Mouse (Mus musculus) embryonic facial prominence, embryonic 11.5 days (tissue): ENCODE measurements around the gene Stk11. TPM values are rescaled to one million over a fixed set of nuclear protein-coding genes. Genes with fewer than 3 reads are reported as not detected.
A peak's percentile ranks its signal among the peaks of the same experiment; 100 is the strongest.

Experiments
- ATAC-seq: fragments of 200-750 bp; cut with Nextera tagmentation; replicated peaks from 2 replicates; pipeline ENCODE4 v1.8.0; 2017; ENCODE audit warnings: low read depth; ENCODE audit not compliant: insufficient number of reproducible peaks, low FRiP score, low TSS enrichment
- DNase-seq: peaks from one replicate; pipeline ENCODE4 v3.0.0-alpha.2; 2015; ENCODE audit warnings: low spot score
- H3K27ac ChIP-seq: fragments of 300-500 bp; sonication (generic); replicated peaks from 2 replicates; pipeline ENCODE4 v1.5.1; 2014; ENCODE audit warnings: mild to moderate bottlenecking, low read depth, low read length, control low read depth
- H3K27me3 ChIP-seq: fragments of 300-500 bp; sonication (generic); 2 replicates; pipeline ENCODE4 v1.6.1; 2014; ENCODE audit warnings: mild to moderate bottlenecking, low read length, moderate library complexity, mixed read lengths; ENCODE audit not compliant: control insufficient read depth, insufficient read depth
- H3K36me3 ChIP-seq: fragments of 300-500 bp; sonication (generic); replicated peaks from 2 replicates; pipeline ENCODE4 v1.6.1; 2014; ENCODE audit warnings: low read depth, mild to moderate bottlenecking, low read length, moderate library complexity, mixed read lengths; ENCODE audit not compliant: control insufficient read depth, insufficient read depth
- H3K4me1 ChIP-seq: fragments of 300-500 bp; sonication (generic); 2 replicates; pipeline ENCODE4 v1.6.1; 2014; ENCODE audit warnings: low read length, mixed read lengths; ENCODE audit not compliant: control insufficient read depth, insufficient read depth
- H3K4me2 ChIP-seq: fragments of 300-500 bp; sonication (generic); 2 replicates; pipeline ENCODE4 v1.6.1; 2014; ENCODE audit warnings: low read depth, mild to moderate bottlenecking, control low read depth, low read length, moderate library complexity
- H3K4me3 ChIP-seq: fragments of 300-500 bp; sonication (generic); 2 replicates; pipeline ENCODE4 v1.5.1; 2014; ENCODE audit warnings: low read depth, low read length, control low read depth
- H3K9ac ChIP-seq: fragments of 300-500 bp; sonication (generic); replicated peaks from 2 replicates; pipeline ENCODE4 v1.6.1; 2014; ENCODE audit warnings: mild to moderate bottlenecking, control low read depth, low read length
- H3K9me3 ChIP-seq: fragments of 300-500 bp; sonication (generic); replicated peaks from 2 replicates; pipeline ENCODE4 v1.6.1; 2016; ENCODE audit warnings: mild to moderate bottlenecking, low read length, inconsistent platforms, mixed read lengths; ENCODE audit not compliant: control insufficient read depth
- WGBS: fragments of 180-500 bp; shearing (Covaris S2); extraction: QIAGEN DNeasy Blood & Tissue Kit; methylation state at CpG from one replicate; pipeline ENCODE4 v1.1.7; 2014; 5-methylcytosine and 5-hydroxymethylcytosine counted together
- polyA plus RNA-seq: library from polyadenylated mRNA; unstranded; fragments of >200 nt; fragmentation: Nextera tagmentation; extraction: Ambion mirVana; gene quantifications from 2 replicates; pipeline ENCODE4 v1.2.1, GENCODE M21; 2014

Stk11 gene
- polyA plus RNA-seq, 1 experiment from 2014 or later: 16.6 TPM

GRCm38 (mm10) chr10:80169651-80170050 is 54.0 kb downstream of the Stk11 start:
- no peaks in the 10 kb centered on the region for H3K27me3 ChIP-seq
- peaks cover 12% of the 10 kb centered on the region for H3K36me3 ChIP-seq
- no peak overlapping the region for H3K9ac ChIP-seq
- H3K27ac ChIP-seq: no peak overlapping the region
- H3K4me3 ChIP-seq: no peak overlapping the region
- H3K9me3 ChIP-seq: no peaks in the 10 kb centered on the region
- H3K4me2 ChIP-seq: no peak overlapping the region
- peaks cover 2% of the 10 kb centered on the region for H3K4me1 ChIP-seq
- no peak for DNase-seq
- WGBS: 91% methylated on average over 7 of the region's 7 CpGs
- no peak for ATAC-seq

GRCm38 (mm10) chr10:80170052-80170451 is 54.4 kb downstream of the Stk11 start:
- 97% methylated on average over 16 of the region's 16 CpGs for WGBS
- no peaks in the 10 kb centered on the region; the same call in none of the 2 replicates for H3K4me1 ChIP-seq
- no peak overlapping the region for H3K4me2 ChIP-seq

GRCm38 (mm10) chr10:80170601-80171021 is 55.0 kb downstream of the Stk11 start:
- H3K4me1 ChIP-seq: no peaks in the 10 kb centered on the region; the same call in none of the 2 replicates
- H3K27me3 ChIP-seq: no peaks in the 10 kb centered on the region
- no peak overlapping the region for H3K27ac ChIP-seq
- H3K4me2 ChIP-seq: no peak overlapping the region
- 94% methylated on average over 19 of the region's 19 CpGs for WGBS
- ATAC-seq (no peak), DNase-seq (no peak)
- peaks cover 12% of the 10 kb centered on the region for H3K36me3 ChIP-seq
- H3K9ac ChIP-seq: no peak overlapping the region
- H3K9me3 ChIP-seq: no peaks in the 10 kb centered on the region
- H3K4me3 ChIP-seq: no peak overlapping the region

More at GRCm38 (mm10) chr10:80170052-80170451, 54.4 kb downstream of the Stk11 start:
- no peaks in the 10 kb centered on the region for H3K9me3 ChIP-seq
- peaks cover 12% of the 10 kb centered on the region for H3K36me3 ChIP-seq
- H3K4me3 ChIP-seq: no peak overlapping the region
- no peak for DNase-seq
- H3K27ac ChIP-seq: no peak overlapping the region
- ATAC-seq: no peak
- H3K27me3 ChIP-seq: no peaks in the 10 kb centered on the region
- no peak overlapping the region for H3K9ac ChIP-seq

- ATAC-seq (no peak), DNase-seq (no peak)
- no peak overlapping the region for H3K4me2 ChIP-seq
- H3K9ac ChIP-seq: no peak overlapping the region; the same call in 1 of the 2 replicates
- no peak overlapping the region for H3K4me3 ChIP-seq
- 88% methylated on average over 15 of the region's 15 CpGs for WGBS
- H3K36me3 ChIP-seq: peaks cover 12% of the 10 kb centered on the region
- no peaks in the 10 kb centered on the region for H3K9me3 ChIP-seq
- no peaks in the 10 kb centered on the region; the same call in none of the 2 replicates for H3K4me1 ChIP-seq
- H3K27me3 ChIP-seq: no peaks in the 10 kb centered on the region
- no peak overlapping the region for H3K27ac ChIP-seq
Measured at GRCm38 (mm10) chr10:80171252-80171651, 55.6 kb downstream of the Stk11 start.

- H3K9me3 ChIP-seq: no peaks in the 10 kb centered on the region
- ATAC-seq (no peak), DNase-seq (no peak)
- no peak overlapping the region for H3K4me3 ChIP-seq
- 86% methylated on average over 43 of the region's 45 CpGs for WGBS
- H3K36me3 ChIP-seq: peaks cover 12% of the 10 kb centered on the region
- H3K4me2 ChIP-seq: no peak overlapping the region; the same call in 1 of the 2 replicates
- H3K27me3 ChIP-seq: no peaks in the 10 kb centered on the region
- no peak overlapping the region; the same call in 1 of the 2 replicates for H3K9ac ChIP-seq
- H3K4me1 ChIP-seq: no peaks in the 10 kb centered on the region; the same call in none of the 2 replicates
- no peak overlapping the region for H3K27ac ChIP-seq
Measured at GRCm38 (mm10) chr10:80171760-80172526, 56.3 kb downstream of the Stk11 start.

- Histone ChIP-seq H3K4me2 (peak within 1 kb of the TSS; percentile 81), H3K36me3 (peaks cover 12% of the 10 kb centered on the region), H3K4me1 (no peaks in the 10 kb centered on the region; the same call in 1 of the 2 replicates), H3K4me3 (peak within 1 kb of the TSS; percentile 48), H3K9me3 (no peaks in the 10 kb centered on the region), H3K27me3 (no peaks in the 10 kb centered on the region), H3K27ac (peak within 1 kb of the TSS; percentile 41; the same call in 1 of the 2 replicates), H3K9ac (peak within 1 kb of the TSS; percentile 68)
- peak; percentile 92 for DNase-seq
- ATAC-seq: peak; percentile 51
- 9% methylated on average over 34 of the region's 35 CpGs for WGBS
Measured at GRCm38 (mm10) chr10:80172527-80173292, 57.1 kb downstream of the Stk11 start, which contains the start of gene 1600002K03Rik. TSS of gene 1600002K03Rik (plus strand) at chr10:80172944.

- Histone ChIP-seq H3K27me3 (no peaks in the 10 kb centered on the region), H3K9me3 (no peaks in the 10 kb centered on the region), H3K4me2 (peak overlapping the region; percentile 81), H3K4me3 (peak overlapping the region; percentile 48), H3K4me1 (no peaks in the 10 kb centered on the region; the same call in 1 of the 2 replicates), H3K9ac (peak overlapping the region; percentile 7; the same call in 1 of the 2 replicates), H3K36me3 (peaks cover 12% of the 10 kb centered on the region), H3K27ac (peak overlapping the region; percentile 41; the same call in 1 of the 2 replicates)
- ATAC-seq (no peak), DNase-seq (no peak)
- 14% methylated on average over 11 of the region's 11 CpGs for WGBS
Measured at GRCm38 (mm10) chr10:80173358-80173757, 57.8 kb downstream of the Stk11 start.
